Mouse (Mus musculus) heart, embryonic 11.5 days (tissue): Measurements from ENCODE around the gene Elp5. TPM values are rescaled to one million over a fixed set of nuclear protein-coding genes. Genes with fewer than 3 reads are reported as not detected.

Experiments used
- ATAC-seq: fragments of 200-750 bp; cut with Nextera tagmentation; replicated peaks from 2 replicates; pipeline ENCODE4 v1.8.0; 2017; ENCODE audit warnings: moderate library complexity; ENCODE audit not compliant: insufficient number of reproducible peaks, low FRiP score, low TSS enrichment
- H3K27ac ChIP-seq: fragments of 300-500 bp; sonication (generic); 2 replicates; pipeline ENCODE4 v1.5.1; 2014; ENCODE audit warnings: mild to moderate bottlenecking, low read depth, low read length
- H3K27me3 ChIP-seq: fragments of 300-500 bp; sonication (generic); 2 replicates; pipeline ENCODE4 v1.6.1; 2014; ENCODE audit warnings: mild to moderate bottlenecking, low read length, mixed read lengths; ENCODE audit not compliant: control insufficient read depth, insufficient read depth
- H3K36me3 ChIP-seq: fragments of 300-500 bp; sonication (generic); 2 replicates; pipeline ENCODE4 v1.6.1; 2014; ENCODE audit warnings: mild to moderate bottlenecking, low read length, moderate library complexity, mixed read lengths; ENCODE audit not compliant: control insufficient read depth, insufficient read depth
- H3K4me1 ChIP-seq: fragments of 300-500 bp; sonication (generic); 2 replicates; pipeline ENCODE4 v1.6.1; 2014; ENCODE audit warnings: low read length; ENCODE audit not compliant: control insufficient read depth, insufficient read depth
- H3K4me2 ChIP-seq: fragments of 300-500 bp; sonication (generic); 2 replicates; pipeline ENCODE4 v1.6.1; 2014; ENCODE audit warnings: mild to moderate bottlenecking, moderate library complexity
- H3K4me3 ChIP-seq: fragments of 300-500 bp; sonication (generic); 2 replicates; pipeline ENCODE4 v1.5.1; 2014; ENCODE audit warnings: low read depth, low read length
- H3K9ac ChIP-seq: fragments of 300-500 bp; sonication (generic); 2 replicates; pipeline ENCODE4 v1.6.1; 2014; ENCODE audit warnings: mild to moderate bottlenecking, low read depth, low read length, moderate library complexity
- H3K9me3 ChIP-seq: fragments of 300-500 bp; sonication (generic); replicated peaks from 2 replicates; pipeline ENCODE4 v1.6.1; 2016; ENCODE audit warnings: low read length; ENCODE audit not compliant: control insufficient read depth
- WGBS: fragments of 180-500 bp; shearing (Covaris S2); extraction: QIAGEN DNeasy Blood & Tissue Kit; methylation state at CpG from one replicate; pipeline ENCODE4 v1.1.7; 2014; ENCODE audit not compliant: insufficient replicate concordance; 5-methylcytosine and 5-hydroxymethylcytosine counted together
- polyA plus RNA-seq: library from polyadenylated mRNA; unstranded; fragments of >200 nt; fragmentation: Nextera tagmentation; extraction: Ambion mirVana; gene quantifications from 2 replicates; pipeline ENCODE4 v1.2.1, GENCODE M21; 2014

Gene Elp5
- polyA plus RNA-seq, 1 experiment from 2014 or later = 130 TPM

GRCm38 (mm10) chr11:70010961-70011360 is 28.6 kb upstream of the Elp5 start:
- Histone ChIP-seq H3K4me1 (peaks cover 11% of the 10 kb centered on the region), H3K9me3 (no peaks in the 10 kb centered on the region), H3K36me3 (peaks cover 60% of the 10 kb centered on the region), H3K9ac (no peak overlapping the region), H3K4me3 (no peak overlapping the region), H3K27ac (no peak overlapping the region), H3K4me2 (no peak overlapping the region), H3K27me3 (no peaks in the 10 kb centered on the region)
- WGBS = 85% methylated on average over 10 of the region's 10 CpGs
- ATAC-seq = no peak

- Histone ChIP-seq H3K4me3 (no peak overlapping the region), H3K4me1 (peaks cover 11% of the 10 kb centered on the region)
- no peak for ATAC-seq
Measured at GRCm38 (mm10) chr11:70010548-70010947, 28.2 kb upstream of the Elp5 start.

GRCm38 (mm10) chr11:70010033-70010432 is 27.7 kb upstream of the Elp5 start:
- WGBS = 88% methylated on average over 6 of the region's 6 CpGs

More at GRCm38 (mm10) chr11:70010548-70010947, 28.2 kb upstream of the Elp5 start:
- Histone ChIP-seq H3K36me3 (peaks cover 60% of the 10 kb centered on the region), H3K9ac (no peak overlapping the region), H3K4me2 (no peak overlapping the region), H3K9me3 (no peaks in the 10 kb centered on the region), H3K27me3 (no peaks in the 10 kb centered on the region), H3K27ac (no peak overlapping the region)
- WGBS = 83% methylated on average over 12 of the region's 12 CpGs

GRCm38 (mm10) chr11:70005521-70005920 is 23.2 kb upstream of the Elp5 start:
- H3K27me3 ChIP-seq = no peaks in the 10 kb centered on the region
- H3K27ac ChIP-seq = no peak overlapping the region
- 68% methylated on average over 5 of the region's 5 CpGs for WGBS

More at GRCm38 (mm10) chr11:70010033-70010432, 27.7 kb upstream of the Elp5 start:
- no peak for ATAC-seq
- Histone ChIP-seq H3K4me1 (peaks cover 11% of the 10 kb centered on the region), H3K27me3 (no peaks in the 10 kb centered on the region), H3K9me3 (no peaks in the 10 kb centered on the region), H3K4me2 (no peak overlapping the region), H3K36me3 (peaks cover 60% of the 10 kb centered on the region), H3K27ac (no peak overlapping the region), H3K9ac (no peak overlapping the region), H3K4me3 (no peak overlapping the region)

GRCm38 (mm10) chr11:70002471-70002870 is 20.2 kb upstream of the Elp5 start:
- Histone ChIP-seq H3K4me2 (peak overlapping the region; percentile 80), H3K27ac (no peak overlapping the region), H3K36me3 (peaks cover 27% of the 10 kb centered on the region), H3K27me3 (no peaks in the 10 kb centered on the region), H3K4me1 (peaks cover 24% of the 10 kb centered on the region), H3K4me3 (peak overlapping the region; percentile 1; the same call in 1 of the 2 replicates), H3K9ac (peak overlapping the region; percentile 30; the same call in 1 of the 2 replicates), H3K9me3 (no peaks in the 10 kb centered on the region)
- WGBS = 88% methylated on average over 2 of the region's 2 CpGs
- no peak for ATAC-seq

More at GRCm38 (mm10) chr11:70005521-70005920, 23.2 kb upstream of the Elp5 start:
- Histone ChIP-seq H3K9me3 (no peaks in the 10 kb centered on the region), H3K4me3 (no peak overlapping the region), H3K9ac (no peak overlapping the region), H3K36me3 (peaks cover 35% of the 10 kb centered on the region), H3K4me1 (peaks cover 18% of the 10 kb centered on the region), H3K4me2 (no peak overlapping the region)
- ATAC-seq = no peak

GRCm38 (mm10) chr11:70001865-70002264 is 19.5 kb upstream of the Elp5 start:
- no peaks in the 10 kb centered on the region for H3K27me3 ChIP-seq
- H3K36me3 ChIP-seq = peaks cover 23% of the 10 kb centered on the region
- H3K9ac ChIP-seq = no peak overlapping the region
- H3K4me3 ChIP-seq = peak overlapping the region; percentile 77
- H3K4me2 ChIP-seq = peak overlapping the region; percentile 80
- ATAC-seq = no peak
- peaks cover 26% of the 10 kb centered on the region for H3K4me1 ChIP-seq
- H3K27ac ChIP-seq = no peak overlapping the region
- H3K9me3 ChIP-seq = no peaks in the 10 kb centered on the region

GRCm38 (mm10) chr11:70001159-70001558 is 18.8 kb upstream of the Elp5 start:
- H3K4me1 ChIP-seq = peaks cover 26% of the 10 kb centered on the region
- H3K4me2 ChIP-seq = peak overlapping the region; percentile 80
- H3K9ac ChIP-seq = peak overlapping the region; percentile 84
- ATAC-seq = no peak
- H3K27me3 ChIP-seq = no peaks in the 10 kb centered on the region
- 10% methylated on average over 8 of the region's 8 CpGs for WGBS
- peak overlapping the region; percentile 91; the same call in 1 of the 2 replicates for H3K27ac ChIP-seq
- H3K9me3 ChIP-seq = no peaks in the 10 kb centered on the region
- H3K4me3 ChIP-seq = peak overlapping the region; percentile 77
- peaks cover 18% of the 10 kb centered on the region for H3K36me3 ChIP-seq

- under 1% methylated on average over 48 of the region's 48 CpGs for WGBS
- Histone ChIP-seq H3K36me3 (peaks cover 16% of the 10 kb centered on the region), H3K4me3 (peak within 1 kb of the TSS; percentile 77), H3K9ac (peak within 1 kb of the TSS; percentile 84), H3K27ac (peak within 1 kb of the TSS; percentile 91), H3K4me1 (peaks cover 26% of the 10 kb centered on the region), H3K9me3 (no peaks in the 10 kb centered on the region), H3K27me3 (no peaks in the 10 kb centered on the region), H3K4me2 (peak within 1 kb of the TSS; percentile 80)
- ATAC-seq = peak; percentile 70
Measured at GRCm38 (mm10) chr11:70000396-70000898, 18.1 kb upstream of the Elp5 start, which contains the start of gene Dvl2. Gene Dvl2, plus strand, starts transcription at chr11:70000595.

- Histone ChIP-seq H3K9me3 (no peaks in the 10 kb centered on the region), H3K27ac (peak overlapping the region; percentile 91), H3K4me2 (peak overlapping the region; percentile 80; the same call in 1 of the 2 replicates), H3K4me3 (peak overlapping the region; percentile 77; the same call in 1 of the 2 replicates), H3K9ac (no peak overlapping the region), H3K4me1 (peaks cover 26% of the 10 kb centered on the region), H3K27me3 (no peaks in the 10 kb centered on the region), H3K36me3 (peaks cover 16% of the 10 kb centered on the region)
- ATAC-seq = no peak
- 87% methylated on average over 8 of the region's 8 CpGs for WGBS
Measured at GRCm38 (mm10) chr11:69999666-70000065, 17.3 kb upstream of the Elp5 start.
